Comparison of ENCODE assay signal across 16 mouse cellular contexts in genomic region chr19:24672366-24672960, GRCm38 (mm10). TPM values are rescaled to one million over a fixed set of nuclear protein-coding genes. Genes with fewer than 3 reads are reported as not detected.
A peak's percentile ranks its signal among the peaks of the same experiment; 100 is the strongest.
DNase-seq lines count a peak whose midpoint lies in the region; ATAC-seq and TF ChIP-seq lines count a peak whose summit lies in the region.
"Had no signal": no experiment of that assay in that cellular context is flagged by ENCODE, and none has a peak within 500 bp of the region (broad histone marks: within the 10 kb centered on the region; RNA-seq: fewer than 3 reads in every experiment).

No protein-coding gene starts in this region.

- no peaks in the 10 kb centered on the region for H3K36me3 ChIP-seq in hindbrain, embryonic 15.5 days
- no peaks in the 10 kb centered on the region for H3K36me3 ChIP-seq in hindbrain, embryonic 16.5 days (ENCODE audit: control insufficient read depth, insufficient read depth, low read length)
- no peaks in the 10 kb centered on the region for H3K36me3 ChIP-seq in embryonic facial prominence, embryonic 10.5 days (replicated peaks)
- H3K36me3 ChIP-seq in lung, embryonic 14.5 days (ENCODE audit: insufficient read depth) = no peaks in the 10 kb centered on the region
- H3K36me3 ChIP-seq: embryonic facial prominence, embryonic 15.5 days; midbrain, embryonic 13.5 days had no signal

- no peak overlapping the region for H3K4me3 ChIP-seq in hindbrain, embryonic 15.5 days
- no peak overlapping the region for H3K4me3 ChIP-seq in hindbrain, embryonic 16.5 days (ENCODE audit: low read length)
- no peak overlapping the region for H3K4me3 ChIP-seq in brown adipose tissue, adult 24 weeks (ENCODE audit: insufficient read depth, low read depth, low read length)
- H3K4me3 ChIP-seq in embryonic facial prominence, embryonic 10.5 days = no peak overlapping the region
- no peak overlapping the region for H3K4me3 ChIP-seq in lung, embryonic 14.5 days (ENCODE audit: low read depth, low read length)
- H3K4me3 ChIP-seq: embryonic facial prominence, embryonic 15.5 days; forebrain, embryonic 13.5 days; midbrain, embryonic 13.5 days had no signal

- H3K27ac ChIP-seq in hindbrain, embryonic 15.5 days (replicated peaks) = no peak overlapping the region
- no peak overlapping the region for H3K27ac ChIP-seq in hindbrain, embryonic 16.5 days (ENCODE audit: low read depth, low read length)
- peak overlapping the region; percentile 50 for H3K27ac ChIP-seq in brown adipose tissue, adult 24 weeks (replicated peaks; ENCODE audit: low read depth, low read length)
- peak overlapping the region; percentile 62; the same call in 1 of the 2 replicates for H3K27ac ChIP-seq in embryonic facial prominence, embryonic 10.5 days (replicated peaks)
- peak overlapping the region; percentile 13; the same call in 1 of the 2 replicates for H3K27ac ChIP-seq in lung, embryonic 14.5 days (ENCODE audit: low read depth)
- H3K27ac ChIP-seq: embryonic facial prominence, embryonic 15.5 days; forebrain, embryonic 13.5 days; macrophage; midbrain, embryonic 13.5 days had no signal

- no peak for DNase-seq in embryonic facial prominence, embryonic 10.5 days (ENCODE audit: low spot score)
- DNase-seq in lung, embryonic 14.5 days = peak; percentile 34
- no peak for DNase-seq in adrenal gland, postnatal 4 days (ENCODE audit: low spot score in 2 of 2)
- no peak for DNase-seq in spleen, postnatal 4 days (ENCODE audit: low spot score in 2 of 2)
- DNase-seq: cerebellum, adult 11-12 months; gastrocnemius, postnatal 36 days; thymus, postnatal 14 days had no signal

- H3K27me3 ChIP-seq in hindbrain, embryonic 15.5 days = no peaks in the 10 kb centered on the region
- H3K27me3 ChIP-seq in hindbrain, embryonic 16.5 days (replicated peaks; ENCODE audit: control insufficient read depth, insufficient read depth, low read length) = no peaks in the 10 kb centered on the region
- no peaks in the 10 kb centered on the region for H3K27me3 ChIP-seq in embryonic facial prominence, embryonic 10.5 days (replicated peaks; ENCODE audit: low read depth, poor library complexity, severe bottlenecking)
- no peaks in the 10 kb centered on the region for H3K27me3 ChIP-seq in lung, embryonic 14.5 days (ENCODE audit: insufficient read depth, low read length)
- H3K27me3 ChIP-seq: CH12.LX; embryonic facial prominence, embryonic 15.5 days; forebrain, embryonic 13.5 days; midbrain, embryonic 13.5 days had no signal

- no peaks in the 10 kb centered on the region for H3K9me3 ChIP-seq in hindbrain, embryonic 15.5 days
- no peaks in the 10 kb centered on the region for H3K9me3 ChIP-seq in hindbrain, embryonic 16.5 days (ENCODE audit: control insufficient read depth, low read length)
- no peaks in the 10 kb centered on the region for H3K9me3 ChIP-seq in embryonic facial prominence, embryonic 10.5 days
- no peaks in the 10 kb centered on the region for H3K9me3 ChIP-seq in lung, embryonic 14.5 days (ENCODE audit: low read depth, low read length)
- H3K9me3 ChIP-seq: embryonic facial prominence, embryonic 15.5 days; forebrain, embryonic 13.5 days; midbrain, embryonic 13.5 days had no signal

- peak; percentile 34; the same call in 1 of the 2 replicates for ATAC-seq in hindbrain, embryonic 15.5 days (ENCODE audit: low FRiP score, low read depth)
- ATAC-seq in hindbrain, embryonic 16.5 days = no peak
- no peak for ATAC-seq in lung, embryonic 14.5 days (ENCODE audit: insufficient read depth)
- ATAC-seq: forebrain, embryonic 13.5 days; midbrain, embryonic 13.5 days had no signal

- H3K4me1 ChIP-seq in hindbrain, embryonic 15.5 days (replicated peaks) = no peaks in the 10 kb centered on the region
- no peaks in the 10 kb centered on the region for H3K4me1 ChIP-seq in hindbrain, embryonic 16.5 days (ENCODE audit: control insufficient read depth, insufficient read depth, low read depth, low read length)
- peaks cover 12% of the 10 kb centered on the region; the same call in 1 of the 2 replicates for H3K4me1 ChIP-seq in brown adipose tissue, adult 24 weeks (ENCODE audit: control insufficient read depth, insufficient read depth, insufficient read length, low read length)
- peaks cover 14% of the 10 kb centered on the region for H3K4me1 ChIP-seq in embryonic facial prominence, embryonic 10.5 days
- H3K4me1 ChIP-seq in lung, embryonic 14.5 days (ENCODE audit: insufficient read depth) = 0 out of 2 replicates have a peak, but pooled peaks cover 3% of the 10 kb centered on the region
- H3K4me1 ChIP-seq: embryonic facial prominence, embryonic 15.5 days; forebrain, embryonic 13.5 days; midbrain, embryonic 13.5 days had no signal

- WGBS in hindbrain, embryonic 15.5 days = 80% methylated on average over 10 of the region's 10 CpGs
- 79% methylated on average over 10 of the region's 10 CpGs for whole genome bisulfite sequencing in hindbrain, embryonic 16.5 days
- WGBS in embryonic facial prominence, embryonic 10.5 days = 75% methylated on average over 10 of the region's 10 CpGs
- 42% methylated on average over 10 of the region's 10 CpGs for WGBS in lung, embryonic 14.5 days

- no peak overlapping the region for H3K9ac ChIP-seq in hindbrain, embryonic 15.5 days
- H3K9ac ChIP-seq in hindbrain, embryonic 16.5 days (ENCODE audit: low read depth, low read length) = no peak overlapping the region
- no peak overlapping the region for H3K9ac ChIP-seq in lung, embryonic 14.5 days
- H3K9ac ChIP-seq: embryonic facial prominence, embryonic 15.5 days; forebrain, embryonic 13.5 days; midbrain, embryonic 13.5 days had no signal

- H3K4me2 ChIP-seq in hindbrain, embryonic 15.5 days = no peak overlapping the region
- no peak overlapping the region for H3K4me2 ChIP-seq in hindbrain, embryonic 16.5 days (ENCODE audit: low read length)
- H3K4me2 ChIP-seq in lung, embryonic 14.5 days = no peak overlapping the region
- H3K4me2 ChIP-seq: embryonic facial prominence, embryonic 15.5 days; forebrain, embryonic 13.5 days; midbrain, embryonic 13.5 days had no signal

- TF ChIP-seq CTCF in lung, embryonic 14.5 days (IDR thresholded peaks at IDR 0.05; ENCODE audit: low read depth) = no peak

RNA-seq across cellular contexts. Expression of gene Tmem252, which starts 1.3 kb away (rescaled TPM):
- polyA plus RNA-seq in hindbrain, embryonic 15.5 days (2015; fragmentation: Nextera tagmentation; extraction: Ambion mirVana) = 2.3 and 2.4 TPM in 2 replicates
- 2.1 and 2.4 TPM in 2 replicates for polyA plus RNA-seq in hindbrain, embryonic 16.5 days (2015; fragmentation: Nextera tagmentation; extraction: Ambion mirVana)
- not detected in 2 replicates for polyA plus RNA-seq in brown adipose tissue, adult 24 weeks (2012; ENCODE audit: insufficient read depth, insufficient read length, missing spikeins)
- 0.19 and 0.26 TPM in 2 replicates for polyA plus RNA-seq in embryonic facial prominence, embryonic 10.5 days (2016; fragmentation: Nextera tagmentation; extraction: Ambion mirVana)
- 3.0 and 3.5 TPM in 2 replicates for polyA plus RNA-seq in lung, embryonic 14.5 days (2014; fragmentation: Nextera tagmentation; extraction: Ambion mirVana)
- under 1 TPM; 0.25 to 0.50 TPM for total RNA-seq in adrenal gland, postnatal 4 days (2021)
- total RNA-seq: CH12.LX; common myeloid progenitor, adult 5-6 weeks had no signal
- polyA plus RNA-seq: macrophage had no signal

Comparison
In these comparisons a context has a peak if more than half of its experiments do, and no peak if none do; other contexts are left out.
1. H3K27ac ChIP-seq: peak in brown adipose tissue, adult 24 weeks (single experiment), embryonic facial prominence, embryonic 10.5 days (single experiment) and lung, embryonic 14.5 days (single experiment); none in hindbrain, embryonic 15.5 days (single experiment) and hindbrain, embryonic 16.5 days (single experiment).